Mouse (Mus musculus) cerebellum, adult 8-10 months (tissue): ENCODE results near the gene Frk.
"Not testable (repeated sequence)": the region's sequence is repeated elsewhere in the genome, so short reads cannot be mapped to it uniquely, and the experiment has no call there.

Experiments
- DNase-seq: peaks from one replicate; pipeline ENCODE4 v3.0.0; 2022

Gene Frk

GRCm38 (mm10) chr10:34618490-34618889 lies 135.3 kb downstream of the Frk start:
- DNase-seq, result no peak

GRCm38 (mm10) chr10:34620540-34620939 lies 137.3 kb downstream of the Frk start:
- not testable (repeated sequence) for DNase-seq

GRCm38 (mm10) chr10:34638245-34638644 lies 155.0 kb downstream of the Frk start:
- DNase-seq, result no peak
